Mouse (Mus musculus) WW6 (cell line): ENCODE data around the gene Zfp362.

ENCODE experiments used
- DNase-seq: peaks from one replicate; pipeline ENCODE4 v3.0.0-alpha.2; 2013; ENCODE audit warnings: low read depth, low spot score

Zfp362 gene

DNA sequence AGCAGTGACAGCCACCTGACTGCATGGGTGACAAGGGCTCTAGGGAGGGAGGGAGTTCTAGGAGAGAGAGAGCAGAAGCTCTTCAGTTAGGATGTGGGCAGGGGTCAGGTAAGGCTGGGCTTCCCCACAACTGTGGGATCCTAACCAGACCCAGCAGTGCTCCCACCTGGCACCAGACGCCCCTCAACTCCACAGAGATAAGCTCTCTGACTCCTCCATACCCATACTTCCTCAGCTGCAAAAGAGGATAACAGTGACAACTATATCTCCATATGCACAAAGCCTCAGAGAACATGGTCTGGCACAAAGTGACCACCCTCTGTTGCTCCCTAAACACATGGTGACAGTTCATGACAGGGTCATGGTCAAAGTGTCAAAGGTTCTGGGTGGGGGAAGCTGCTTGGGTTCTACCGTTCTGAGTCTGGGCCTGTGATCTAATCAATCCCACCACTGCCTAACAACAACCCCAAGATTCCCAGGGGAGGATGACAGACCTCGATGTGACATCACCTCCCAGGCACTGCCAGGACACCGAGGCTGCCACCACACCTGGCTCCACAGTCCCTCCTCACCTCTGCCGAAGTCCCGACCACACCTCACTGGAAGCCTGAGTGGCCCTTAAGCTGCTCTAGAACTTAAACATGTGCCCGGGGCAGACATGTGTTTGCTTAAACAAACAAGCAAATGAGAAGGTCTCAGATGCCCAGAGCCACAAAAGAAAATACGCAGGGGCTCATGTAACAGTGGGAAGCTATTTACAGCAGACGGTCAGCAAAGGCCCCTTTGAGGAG, 4.0 kb downstream of the Zfp362 start:
- no peak for DNase-seq

DNA sequence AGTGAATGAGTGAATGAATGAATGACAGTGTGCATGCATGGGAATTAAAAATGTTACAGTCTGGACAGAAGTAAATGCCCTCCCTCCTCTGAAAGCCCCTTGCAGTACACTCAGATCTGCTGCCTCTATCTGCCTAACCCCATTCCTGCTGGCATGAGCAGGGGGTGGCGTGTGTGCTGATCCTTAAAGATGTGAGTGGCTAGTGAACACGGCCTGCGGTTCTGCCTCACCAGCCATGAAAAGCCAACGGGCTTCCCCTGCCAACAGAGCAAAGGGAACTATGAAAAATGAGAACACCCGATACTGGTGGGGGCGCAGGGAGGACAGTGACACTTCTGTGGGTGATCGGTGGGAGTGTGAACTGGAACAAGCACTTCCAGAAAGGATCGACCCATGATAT, 9.1 kb downstream of the Zfp362 start:
- DNase-seq, result no peak

DNA sequence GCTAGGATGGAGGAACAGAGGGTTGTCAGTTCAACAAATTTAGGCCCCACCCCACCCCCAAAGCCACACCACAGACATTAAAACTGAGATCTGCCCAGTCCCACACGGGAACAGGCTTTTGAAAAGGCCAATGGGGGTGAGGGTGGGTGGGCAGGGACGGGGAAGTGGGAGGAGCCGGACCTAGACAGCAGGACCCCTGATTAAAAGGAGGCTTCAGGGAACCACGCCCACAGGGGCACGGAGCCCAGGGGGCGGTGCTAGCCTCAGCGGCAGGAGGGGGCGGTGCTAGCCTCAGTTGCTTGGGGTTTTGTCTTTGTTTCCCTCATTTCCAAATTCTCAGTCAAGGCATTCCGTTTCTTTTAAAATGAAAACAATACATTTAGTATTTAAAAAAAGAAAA, 10.2 kb downstream of the Zfp362 start:
- DNase-seq, result peak; percentile 39

DNA sequence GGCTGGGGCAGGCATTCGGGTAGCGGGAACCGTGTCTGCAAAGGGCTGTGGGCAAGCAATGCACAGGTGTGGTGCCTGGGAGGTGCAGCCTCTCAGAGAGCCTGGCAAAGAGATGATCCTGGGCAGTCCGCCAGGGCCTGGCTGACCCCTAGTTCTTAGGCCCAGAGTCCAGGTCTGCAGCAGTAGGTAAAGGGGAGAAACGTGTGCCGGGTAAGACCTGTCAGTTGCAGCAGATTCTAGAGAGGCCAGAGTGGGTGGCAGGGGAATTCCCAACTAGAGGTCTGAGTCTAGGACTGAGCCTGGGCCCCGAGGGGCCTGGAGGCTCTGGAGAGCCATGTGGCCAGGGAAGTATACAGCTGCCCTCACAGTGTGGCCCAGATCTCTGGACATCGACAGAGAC, 11.6 kb downstream of the Zfp362 start:
- DNase-seq, result no peak

DNA sequence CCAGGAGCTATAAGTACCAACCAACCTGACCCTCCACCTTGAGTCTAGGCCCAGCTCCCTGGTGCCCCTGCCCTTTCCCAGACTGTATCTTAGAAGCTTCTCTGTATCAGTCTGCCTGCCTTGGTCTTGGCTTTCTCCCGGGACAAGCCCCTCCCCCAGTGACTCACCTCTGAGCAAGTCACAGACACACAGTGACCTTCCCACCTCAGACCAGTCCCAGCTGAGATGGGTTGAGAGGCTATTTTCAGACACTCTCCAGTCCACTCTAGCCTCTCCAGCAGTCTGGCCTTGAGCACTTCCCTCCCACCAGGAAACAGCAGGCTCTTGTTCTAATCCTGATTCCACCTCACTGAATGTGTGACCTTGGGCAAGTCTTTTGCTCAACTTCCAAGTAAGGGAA, 12.1 kb downstream of the Zfp362 start:
- no peak for DNase-seq

DNA sequence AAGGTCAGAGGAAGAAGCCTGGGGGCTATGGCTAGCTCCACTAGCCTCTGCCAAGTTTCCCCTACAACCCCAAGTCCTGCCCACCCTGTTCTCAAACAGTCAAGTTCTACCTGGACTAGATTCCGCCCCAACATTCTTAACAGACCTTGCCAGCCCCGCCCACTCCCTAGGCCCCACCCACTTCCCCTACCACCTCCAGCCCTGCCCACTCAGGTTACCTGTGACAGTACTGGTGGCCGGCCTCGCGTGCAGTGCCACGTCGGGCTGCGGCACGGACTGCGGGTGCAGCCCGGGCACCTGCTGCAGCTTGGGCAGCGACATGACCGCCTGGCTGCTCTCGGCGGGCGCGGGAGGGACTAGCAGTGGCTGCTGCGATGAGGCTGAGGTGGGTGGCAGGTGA, 16.2 kb downstream of the Zfp362 start:
- no peak for DNase-seq

DNA sequence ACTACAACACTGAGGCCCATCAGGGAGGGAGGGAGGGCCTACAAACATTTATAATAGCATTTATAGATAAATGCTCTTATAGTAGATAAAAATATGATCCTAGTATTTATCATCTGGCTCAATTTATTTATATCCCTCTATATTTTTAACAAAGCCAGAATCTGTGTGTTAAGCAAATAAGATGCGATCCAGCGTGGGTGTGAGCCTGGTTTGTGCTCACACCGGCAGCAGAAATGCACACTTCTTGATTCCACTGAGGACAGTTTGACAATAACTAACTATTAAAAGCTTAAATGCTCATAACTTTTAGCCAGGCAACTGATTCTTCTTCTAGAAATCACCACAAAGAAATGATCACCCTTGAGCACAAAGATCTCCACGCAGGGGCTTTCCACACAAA, 17.7 kb downstream of the Zfp362 start:
- DNase-seq, result no peak

DNA sequence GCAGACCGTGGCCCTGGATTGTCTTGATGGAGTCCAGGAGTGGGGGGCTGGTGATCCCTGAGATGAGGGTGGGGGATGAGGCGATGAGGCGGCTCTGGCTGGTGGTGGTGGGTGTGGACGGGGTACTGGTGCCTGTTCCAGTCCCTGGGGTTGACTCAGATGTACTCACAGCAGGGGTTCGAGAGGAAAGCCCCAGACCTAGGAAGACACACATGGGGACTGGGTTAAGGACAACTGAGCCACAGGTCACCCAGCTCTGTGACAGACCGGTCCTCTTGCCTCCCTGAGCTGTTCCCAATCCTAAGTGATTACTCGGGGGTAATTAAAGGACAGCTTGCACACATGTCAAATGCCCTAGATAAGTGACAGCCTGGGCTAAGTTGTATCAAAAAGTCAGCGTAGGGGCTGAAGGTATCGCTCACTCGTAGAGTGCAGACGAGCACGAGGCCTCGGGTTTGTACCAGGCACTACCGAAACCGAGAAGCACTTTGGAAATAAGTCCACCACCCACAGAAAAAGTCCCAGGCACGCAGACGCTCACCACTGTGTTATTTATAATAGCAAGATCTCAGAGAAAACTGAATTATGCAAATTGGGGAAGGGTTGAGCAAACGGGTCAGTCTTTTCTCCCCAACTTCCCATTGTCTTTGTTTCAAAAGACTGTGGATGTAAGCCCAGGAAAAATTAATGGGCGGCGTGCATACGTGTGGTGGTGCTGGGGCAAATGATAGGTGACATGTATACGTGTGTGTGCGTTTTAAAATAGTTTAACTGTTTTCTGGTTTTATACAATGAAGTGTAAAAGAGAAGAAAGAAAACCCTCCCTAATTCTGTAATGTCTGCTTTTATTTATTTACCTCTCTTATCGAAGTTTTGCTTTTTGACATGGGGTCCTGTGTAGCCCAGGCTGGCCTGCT, 18.6 kb downstream of the Zfp362 start:
- no peak for DNase-seq

DNA sequence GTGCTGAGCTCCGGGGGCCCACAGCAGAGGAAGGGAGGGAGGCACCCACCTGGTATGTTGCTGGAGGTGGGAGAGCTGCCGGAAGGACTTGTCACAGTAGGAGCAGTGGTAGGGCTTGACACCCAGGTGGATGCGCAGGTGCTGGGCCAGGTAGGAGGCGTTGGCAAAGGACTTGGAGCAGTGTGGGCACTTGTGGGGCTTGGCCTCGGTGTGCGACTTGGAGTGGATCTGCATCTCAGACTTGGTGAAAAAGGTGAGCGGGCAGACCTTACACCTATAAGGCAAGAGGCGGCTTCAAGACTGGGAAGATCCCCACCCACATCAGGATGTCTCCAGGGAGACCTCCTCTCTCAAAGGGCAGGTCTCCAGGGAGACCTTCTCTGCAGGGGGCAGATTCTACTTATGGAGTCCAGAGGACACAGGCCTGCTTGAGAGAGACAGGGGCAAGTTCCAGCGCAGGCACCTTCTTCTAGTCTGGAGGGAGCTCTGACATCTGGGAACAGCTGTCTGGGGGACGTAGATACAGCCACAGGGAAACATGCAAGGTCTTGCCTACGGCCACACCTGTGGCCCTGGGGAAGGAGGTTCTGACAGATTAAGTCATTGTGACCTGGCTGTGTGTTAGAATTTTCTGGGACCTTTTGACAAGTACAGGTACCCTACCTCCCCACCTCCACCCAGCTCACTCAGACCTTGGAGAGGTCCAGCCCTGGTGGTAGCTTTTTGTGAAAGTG, 19.8 kb downstream of the Zfp362 start:
- DNase-seq, result no peak

DNA sequence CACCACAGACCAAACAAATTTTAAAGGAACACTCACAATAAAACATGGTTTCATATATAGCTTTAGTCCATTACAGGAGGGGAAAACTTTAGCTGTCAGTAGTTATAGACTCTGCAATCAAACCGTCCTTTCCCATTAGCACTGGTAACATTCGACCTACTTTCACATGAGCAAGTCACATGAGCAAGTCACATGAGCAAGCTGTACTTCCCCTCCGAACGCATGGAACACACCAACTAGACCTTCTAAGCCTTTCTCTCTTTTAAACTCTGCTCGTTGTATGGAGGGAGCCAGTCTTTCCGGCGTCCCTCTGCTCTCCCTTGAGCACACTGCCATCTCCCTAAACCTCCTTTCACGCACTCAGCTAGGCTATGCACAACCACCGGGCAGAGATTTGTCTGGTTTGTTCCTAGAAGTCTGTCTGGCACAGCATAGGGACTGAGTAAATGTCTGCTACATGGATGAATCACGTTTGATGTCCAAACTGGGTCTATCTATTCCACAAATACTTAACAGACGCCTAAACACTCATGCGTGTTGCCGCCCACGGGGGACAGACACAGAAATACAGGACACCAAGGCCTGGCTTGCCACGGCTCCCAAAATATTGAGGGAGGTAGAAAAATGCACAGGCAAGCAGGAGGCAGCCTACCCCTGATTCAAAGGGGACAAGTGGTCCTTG, 20.8 kb downstream of the Zfp362 start:
- no peak for DNase-seq

DNA sequence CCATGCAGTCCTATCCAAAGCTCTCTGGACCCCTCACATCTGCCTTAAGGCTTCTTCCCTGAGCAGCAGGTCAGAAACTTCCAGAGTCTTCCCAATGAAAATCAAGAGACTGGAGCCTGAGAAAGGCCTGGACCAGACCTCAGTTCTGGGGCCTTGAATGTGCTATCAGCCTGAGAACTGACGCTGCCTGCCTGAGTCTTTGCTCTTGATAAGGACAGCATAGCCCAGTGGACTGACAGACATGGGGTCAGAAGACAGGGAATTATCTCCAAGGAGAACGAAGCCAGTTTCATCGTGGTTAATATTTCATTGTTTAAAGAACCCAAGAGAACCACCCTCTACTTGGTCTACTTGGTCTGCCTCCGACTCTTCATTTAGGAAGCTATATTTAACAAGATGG, 23.2 kb downstream of the Zfp362 start:
- no peak for DNase-seq

DNA sequence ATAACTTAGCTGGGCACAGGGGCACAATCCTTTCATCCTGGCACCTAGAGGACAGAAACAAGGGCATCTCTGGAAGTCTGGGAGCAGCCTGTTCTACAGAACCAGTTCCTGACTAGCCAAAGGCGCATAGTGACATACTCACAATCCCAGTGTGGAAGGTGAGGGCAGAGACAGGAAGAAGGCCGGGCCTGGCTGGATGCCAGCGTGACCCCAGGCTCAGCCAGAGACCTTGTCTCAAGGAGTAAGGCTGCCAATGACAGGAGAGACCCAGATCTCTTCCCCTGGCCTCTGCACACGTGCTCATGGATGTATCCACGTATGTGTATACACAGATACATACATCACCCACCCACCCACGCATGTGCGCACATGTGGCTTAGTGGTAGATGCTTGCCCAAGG, 23.8 kb downstream of the Zfp362 start:
- DNase-seq, result no peak

DNA sequence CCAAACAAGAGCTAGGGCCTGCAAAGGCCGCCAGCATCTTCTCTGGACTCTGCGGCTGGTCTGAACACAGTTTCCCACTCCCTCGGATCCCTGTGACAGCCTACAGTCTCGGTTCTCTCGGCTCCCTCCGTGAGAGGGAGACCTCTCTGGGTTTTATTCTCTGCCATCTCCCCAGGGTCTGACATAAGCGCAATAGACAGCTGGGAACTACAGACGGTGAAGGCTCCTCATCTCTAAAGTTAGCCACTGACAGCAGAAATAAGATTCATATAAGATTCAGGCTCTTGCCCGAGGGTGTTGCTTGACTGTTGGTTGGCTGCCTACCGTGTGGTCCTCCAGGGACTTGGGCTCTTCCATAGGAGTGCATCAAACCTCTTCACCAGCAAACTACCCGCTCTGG, 28.3 kb downstream of the Zfp362 start:
- DNase-seq, result no peak

DNA sequence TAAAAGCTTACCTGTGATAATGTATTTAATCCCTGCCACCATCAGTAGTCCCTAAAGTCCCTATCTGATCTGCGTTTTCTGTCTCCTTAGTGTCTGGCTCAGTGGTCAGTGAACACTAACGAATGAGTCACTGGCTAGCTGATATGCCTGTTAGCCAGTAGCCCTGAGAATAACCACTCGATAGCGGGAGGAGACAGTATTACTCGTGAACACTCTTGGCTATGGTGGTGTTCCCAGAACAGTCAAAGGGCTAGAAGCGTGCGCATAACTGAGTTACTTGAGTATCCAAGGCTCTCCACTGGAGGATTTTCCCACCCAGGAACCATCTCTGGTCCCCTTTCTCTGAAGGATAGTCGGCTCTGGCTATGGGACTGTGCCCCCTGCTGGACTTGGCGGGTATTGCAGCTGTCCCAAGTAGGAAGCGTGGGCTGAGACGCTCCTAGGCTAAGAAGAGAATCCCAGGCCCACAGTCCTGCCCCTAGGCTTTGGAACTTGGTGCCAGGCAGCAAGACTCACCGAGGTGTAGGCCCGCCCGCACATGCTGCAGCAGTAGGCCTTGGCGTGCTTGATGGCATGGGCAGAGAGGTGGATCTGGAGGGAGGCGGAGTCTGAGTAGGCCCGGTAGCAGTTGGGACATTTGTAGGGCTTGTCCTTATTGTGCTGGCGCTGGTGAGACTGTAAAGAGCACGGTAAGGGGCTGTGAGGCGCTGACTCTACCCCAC, 29.1 kb downstream of the Zfp362 start:
- peak; percentile 59 for DNase-seq

DNA sequence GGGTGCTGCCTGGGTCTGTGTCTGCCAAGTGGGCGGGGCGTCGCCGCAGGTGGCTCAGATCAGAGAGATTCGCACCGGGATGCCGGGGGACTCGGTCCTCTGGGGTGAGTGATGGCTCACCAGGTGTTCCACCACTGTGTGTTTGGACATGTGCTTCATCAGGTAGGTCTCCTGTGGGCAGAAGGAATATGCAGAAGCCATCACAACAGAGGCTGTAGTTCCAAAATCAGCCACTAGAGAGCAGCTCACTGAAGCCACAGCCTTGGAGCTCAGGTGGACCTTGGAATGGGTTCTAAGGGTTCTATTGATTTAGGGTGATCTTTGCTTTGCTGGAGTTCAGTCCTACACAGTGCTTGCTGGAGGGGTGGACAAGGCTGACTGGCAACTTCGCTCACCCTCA, 31.4 kb downstream of the Zfp362 start:
- DNase-seq, result peak; percentile 39

DNA sequence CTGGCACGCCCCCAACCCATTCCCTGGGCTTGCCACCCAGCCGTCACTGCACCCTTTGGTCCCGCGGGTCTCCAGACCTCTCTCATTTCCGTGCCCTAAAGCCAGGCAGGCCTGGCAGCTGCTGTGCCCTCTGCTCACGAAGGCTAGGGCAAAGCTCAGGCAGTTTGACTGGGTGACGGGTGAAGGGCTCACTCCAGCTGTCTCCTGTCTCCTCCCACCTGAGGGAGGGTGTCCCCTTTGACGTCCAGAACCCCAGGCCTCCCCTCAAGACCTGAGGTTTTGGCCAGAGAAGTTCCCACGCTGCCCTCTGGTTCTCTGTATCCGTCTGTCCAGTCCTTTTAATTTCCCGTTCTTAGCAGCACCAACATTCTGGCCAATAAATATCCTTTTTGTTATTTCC, 32.0 kb downstream of the Zfp362 start:
- DNase-seq, result no peak

DNA sequence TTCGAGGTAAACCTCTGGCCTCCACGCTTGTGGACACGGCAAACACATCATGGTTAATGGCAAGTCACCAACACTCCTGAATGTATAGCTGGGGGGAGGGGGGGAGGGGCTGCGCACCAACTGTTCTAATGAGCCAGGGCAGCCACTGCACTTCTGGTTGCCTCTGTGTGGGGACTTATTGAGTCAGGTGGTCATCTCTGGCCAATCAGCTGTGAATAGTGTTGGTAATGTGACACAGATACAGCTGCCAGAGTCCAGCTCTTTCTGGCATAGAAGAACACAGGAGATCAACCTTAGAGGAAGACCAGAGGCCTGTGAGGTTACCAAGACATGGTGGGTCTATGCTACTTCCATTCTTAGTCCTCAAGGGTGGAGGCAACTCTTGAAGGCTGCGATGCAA, 35.1 kb downstream of the Zfp362 start:
- DNase-seq, result no peak

DNA sequence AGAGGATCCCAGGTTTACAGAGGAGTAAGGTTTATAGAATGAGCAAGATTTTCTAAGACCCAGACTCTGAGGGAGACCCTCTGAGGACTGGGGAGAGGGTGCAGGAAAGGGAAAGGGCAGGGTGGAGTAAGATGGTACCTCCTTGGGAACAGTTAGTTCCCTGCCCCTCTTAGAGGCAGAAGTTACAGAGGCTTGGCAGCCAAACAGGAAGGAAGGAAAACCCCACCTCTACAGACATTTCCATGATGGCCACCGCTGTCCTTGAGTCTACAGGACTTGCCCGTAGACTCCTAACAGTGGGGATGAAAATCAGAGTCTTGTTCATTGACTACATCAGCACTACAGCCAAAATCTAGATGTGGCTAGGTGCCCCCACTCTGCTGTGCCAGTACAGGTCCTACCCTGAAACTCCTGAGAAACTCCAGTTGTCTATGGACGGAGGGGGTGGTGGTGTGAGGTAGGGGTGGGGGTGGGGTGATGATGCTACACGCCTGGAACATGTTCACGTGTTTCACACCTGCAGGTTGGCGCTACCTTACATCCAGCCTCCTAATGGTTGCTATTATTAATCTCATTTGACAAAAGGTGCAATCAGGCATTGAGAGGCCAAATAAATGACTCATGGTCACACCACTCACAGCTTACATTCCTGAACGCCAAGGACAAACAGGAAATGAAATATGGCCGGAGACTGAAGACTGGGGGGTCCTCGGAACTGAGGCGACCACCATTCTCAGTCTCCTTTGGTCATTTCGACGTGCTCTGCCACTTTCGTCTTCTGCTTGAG, 36.1 kb downstream of the Zfp362 start:
- no peak for DNase-seq

DNA sequence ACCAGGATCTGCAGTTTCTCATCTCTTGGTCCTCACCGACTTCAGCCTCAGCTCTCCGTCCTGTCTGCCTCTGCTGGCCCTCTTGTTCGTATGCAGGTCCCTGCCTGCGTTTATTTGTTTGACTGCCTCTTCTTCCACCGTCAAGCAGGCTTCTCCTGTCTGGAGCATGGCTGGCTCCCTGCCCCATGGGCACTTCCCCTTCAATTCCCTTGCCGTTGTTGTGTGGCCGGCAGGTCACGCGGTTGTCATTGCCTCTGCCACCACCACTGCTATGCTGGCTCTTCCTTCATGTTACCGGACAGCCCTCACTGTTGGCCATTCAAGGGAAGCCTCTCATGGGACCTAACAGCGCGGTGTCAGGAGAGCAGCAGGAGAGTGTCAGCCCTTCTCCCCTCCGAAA, 37.7 kb downstream of the Zfp362 start:
- no peak for DNase-seq

DNA sequence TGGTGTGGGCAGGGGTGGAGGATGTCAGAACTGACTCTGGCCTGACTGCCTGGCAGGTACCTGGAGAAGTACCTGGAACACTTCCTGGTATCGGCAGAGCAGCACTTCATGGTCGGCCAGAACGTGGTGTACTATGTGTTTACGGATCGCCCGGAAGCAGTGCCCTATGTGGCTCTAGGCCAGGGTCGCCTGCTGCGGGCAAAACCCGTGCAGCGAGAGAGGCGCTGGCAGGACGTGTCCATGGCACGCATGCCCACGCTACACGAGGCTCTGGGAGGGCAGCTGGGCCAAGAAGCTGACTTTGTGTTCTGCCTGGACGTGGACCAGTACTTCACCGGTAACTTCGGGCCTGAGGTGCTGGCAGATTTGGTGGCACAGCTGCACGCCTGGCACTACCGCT, 38.9 kb downstream of the Zfp362 start:
- DNase-seq, result no peak
